Mouse (Mus musculus): ENCODE results near the gene Gbp3.
"Not testable (repeated sequence)": the region's sequence is repeated elsewhere in the genome, so short reads cannot be mapped to it uniquely, and the experiment has no call there.

Gbp3 gene

DNA sequence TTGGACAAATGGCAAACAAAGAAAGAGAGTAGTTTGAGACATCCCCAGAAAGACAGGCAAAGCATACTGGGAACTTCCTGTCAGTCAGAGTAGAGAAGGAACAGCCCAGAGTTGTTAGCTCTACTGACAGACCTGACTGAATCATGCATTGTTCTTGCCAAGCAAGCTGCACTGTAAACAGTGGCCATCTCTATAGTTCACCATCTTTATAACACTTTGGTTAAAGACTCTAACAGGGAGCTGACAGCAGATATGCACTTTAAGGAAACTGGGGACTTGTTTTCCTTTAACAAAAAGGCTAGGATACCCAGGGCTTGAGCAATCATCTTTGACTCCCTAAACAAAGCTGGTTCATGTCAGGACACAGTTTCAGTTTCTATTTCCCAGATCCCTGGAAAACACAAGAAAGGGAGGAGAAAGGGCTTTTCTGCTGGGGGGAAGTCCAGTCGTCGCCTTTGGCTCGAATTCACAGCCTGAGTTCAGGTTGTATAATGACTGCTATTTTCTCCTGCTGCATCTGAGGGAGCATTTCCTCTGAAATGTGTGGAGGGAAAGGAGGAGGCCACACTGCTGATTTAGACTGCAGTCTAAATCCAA lies at the start of gene Gbp3:
Gbp3 (plus strand) TSS at position 395 of the 597 bp plus-strand sequence.
- peak; percentile 45 to 59 for DNase-seq (ENCODE audit: low spot score in 2 of 2)

GRCm38 (mm10) chr3:142528116-142528515 lies 31.7 kb upstream of the Gbp3 start:
- DNase-seq (ENCODE audit: low spot score in 2 of 2): no peak

- no peak for DNase-seq (ENCODE audit: low spot score in 2 of 2)
These were observed 30.2 kb upstream of the Gbp3 start for GRCm38 (mm10) chr3:142529597-142529996.

DNA sequence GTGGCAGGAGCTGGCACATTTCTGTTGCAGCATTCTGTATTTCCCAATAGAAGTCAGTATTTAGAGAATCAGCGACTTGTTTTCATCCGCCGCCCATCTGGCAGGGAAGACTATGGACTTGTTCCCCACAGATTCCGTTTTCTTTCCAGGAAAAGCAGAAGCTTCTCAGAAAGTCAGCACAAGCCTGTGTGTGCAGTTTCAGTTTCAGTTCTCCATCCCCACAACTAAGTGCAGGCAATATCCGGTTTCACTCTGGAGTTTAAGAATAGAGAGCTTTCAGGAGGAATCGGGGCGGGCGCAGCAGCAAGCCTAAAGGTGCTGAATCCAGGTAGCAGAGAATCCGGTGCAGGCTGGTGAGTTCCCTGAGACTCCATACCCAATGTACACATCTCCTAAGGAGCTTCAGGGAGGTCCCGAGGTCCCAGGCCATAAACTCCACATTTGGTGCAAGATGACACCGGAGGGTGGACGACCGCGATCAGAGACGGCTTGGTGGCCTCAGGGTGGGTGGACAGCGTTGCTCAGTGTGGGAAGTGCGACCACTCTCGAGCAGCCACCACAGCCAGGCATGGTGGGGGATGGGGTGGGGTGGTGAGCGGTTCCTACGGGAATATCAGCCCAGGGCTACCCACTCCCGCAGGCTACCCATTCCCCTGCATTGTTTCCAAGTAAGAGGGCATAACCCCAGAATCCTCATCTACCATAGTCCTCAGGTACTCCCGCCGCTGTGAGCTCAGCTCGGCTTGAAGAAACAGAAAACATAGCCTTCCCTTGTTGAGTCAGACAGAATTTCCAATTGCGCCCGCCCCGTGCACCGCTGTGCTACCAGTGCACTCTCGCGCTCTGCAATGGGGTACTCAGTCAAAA lies 29.5 kb upstream of the Gbp3 start, which contains the start of gene Gbp7:
Gbp7 (plus strand) TSS at position 256 of the 867 bp plus-strand sequence.
- peak; percentile 55 to 57 for DNase-seq (ENCODE audit: low spot score in 2 of 2)

GRCm38 (mm10) chr3:142531595-142531994 lies 28.2 kb upstream of the Gbp3 start:
- no peak for DNase-seq (ENCODE audit: low spot score in 2 of 2)

DNA sequence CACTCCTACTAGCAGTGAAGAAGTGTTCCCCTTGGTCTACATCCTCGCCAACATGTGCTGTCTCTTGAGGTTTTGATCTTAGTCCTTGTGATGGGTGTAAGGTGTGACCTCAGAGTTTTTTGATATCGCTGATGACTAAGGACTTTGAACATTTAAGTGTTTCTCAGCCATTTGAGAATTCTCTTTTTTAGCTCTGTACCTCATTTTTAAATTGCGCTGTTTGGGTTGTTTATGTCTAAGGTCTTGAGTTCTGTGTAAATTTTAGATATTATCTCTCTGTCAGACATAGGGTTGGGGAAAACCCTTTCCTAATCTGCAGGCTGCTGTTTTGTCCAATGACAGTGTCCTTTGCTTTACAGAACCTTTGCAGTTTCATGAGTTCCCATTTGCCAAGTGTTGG lies 26.6 kb upstream of the Gbp3 start:
- peak; percentile 16 to 44 for DNase-seq (ENCODE audit: low spot score in 2 of 2)

DNA sequence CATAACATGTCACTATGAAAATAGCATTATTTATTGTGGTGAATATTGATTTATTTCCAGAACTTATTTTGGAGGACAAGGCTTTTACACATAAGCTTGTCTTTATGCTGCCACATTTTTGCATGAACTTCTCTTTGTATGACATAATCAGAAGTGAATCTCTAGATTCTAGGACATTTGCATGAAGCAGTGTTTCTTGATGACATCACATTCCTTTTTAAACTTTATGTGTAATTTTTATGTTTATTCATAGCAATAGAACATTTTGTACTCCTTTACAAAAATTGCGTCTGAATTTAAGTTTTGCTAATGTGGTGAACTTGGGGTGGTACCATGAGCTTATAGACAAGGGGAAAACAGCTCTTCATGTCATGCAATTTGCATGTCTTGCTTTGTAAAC lies 24.2 kb upstream of the Gbp3 start:
- DNase-seq (ENCODE audit: low spot score in 2 of 2): no peak

DNA sequence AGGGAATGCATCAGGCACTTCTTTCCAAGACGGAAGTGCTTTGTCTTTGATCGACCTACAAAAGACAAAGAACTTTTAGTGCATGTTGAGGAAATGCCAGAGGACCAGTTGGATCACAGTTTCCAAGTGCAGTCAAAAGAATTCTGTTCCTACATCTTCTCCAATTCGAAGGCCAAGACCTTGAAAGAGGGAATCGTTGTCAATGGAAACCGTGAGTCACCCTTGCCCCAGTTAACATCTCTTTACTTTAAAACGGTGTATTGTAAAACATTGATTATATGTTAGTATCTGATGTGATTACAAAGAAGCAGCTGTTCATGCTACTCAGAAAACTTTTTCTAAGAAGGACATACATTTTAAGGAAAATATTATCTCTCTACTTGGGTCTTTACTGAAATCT lies 18.4 kb upstream of the Gbp3 start:
- no peak for DNase-seq (ENCODE audit: low spot score in 2 of 2)

DNA sequence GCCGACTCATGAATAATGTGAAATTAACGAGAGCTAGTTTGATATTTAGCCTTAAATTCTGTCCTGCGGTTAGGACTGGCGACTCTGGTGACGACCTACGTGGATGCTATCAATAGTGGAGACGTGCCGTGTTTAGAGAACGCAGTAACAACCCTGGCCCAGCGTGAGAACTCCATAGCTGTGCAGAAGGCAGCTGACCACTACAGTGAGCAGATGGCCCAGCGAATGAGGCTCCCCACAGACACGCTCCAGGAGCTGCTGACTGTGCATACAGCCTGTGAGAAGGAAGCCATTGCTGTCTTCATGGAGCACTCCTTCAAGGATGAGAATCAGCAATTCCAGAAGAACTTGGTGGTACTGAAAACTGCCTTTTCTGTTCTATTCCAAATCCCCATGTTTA lies 17.1 kb upstream of the Gbp3 start:
- not testable (repeated sequence) for DNase-seq (ENCODE audit: low spot score in 2 of 2)

DNA sequence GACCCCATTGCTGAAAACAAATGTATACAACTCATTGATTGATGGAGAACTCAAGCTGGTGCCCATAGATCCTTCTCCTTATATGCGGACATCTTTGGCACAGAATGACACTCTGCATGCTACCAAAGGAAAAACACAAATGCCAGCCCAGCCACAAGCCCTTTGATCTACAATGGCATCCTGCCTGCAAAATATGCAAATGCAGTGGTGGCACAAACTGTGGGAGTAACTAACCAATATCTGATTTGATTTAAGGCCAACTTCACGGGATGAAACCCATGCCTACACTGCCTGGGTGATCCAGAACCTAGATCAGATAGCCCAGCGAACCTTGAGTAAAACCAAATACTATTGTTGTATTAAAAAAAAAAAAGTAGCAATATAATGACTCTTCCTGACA lies 13.1 kb upstream of the Gbp3 start:
- no peak for DNase-seq (ENCODE audit: low spot score in 2 of 2)

- DNase-seq (ENCODE audit: low spot score in 2 of 2): peak; percentile 30 to 60
These were observed 9.7 kb upstream of the Gbp3 start for GRCm38 (mm10) chr3:142550052-142550676.

GRCm38 (mm10) chr3:142554601-142555000 lies 5.2 kb upstream of the Gbp3 start:
- no peak for DNase-seq (ENCODE audit: low spot score in 2 of 2)

DNA sequence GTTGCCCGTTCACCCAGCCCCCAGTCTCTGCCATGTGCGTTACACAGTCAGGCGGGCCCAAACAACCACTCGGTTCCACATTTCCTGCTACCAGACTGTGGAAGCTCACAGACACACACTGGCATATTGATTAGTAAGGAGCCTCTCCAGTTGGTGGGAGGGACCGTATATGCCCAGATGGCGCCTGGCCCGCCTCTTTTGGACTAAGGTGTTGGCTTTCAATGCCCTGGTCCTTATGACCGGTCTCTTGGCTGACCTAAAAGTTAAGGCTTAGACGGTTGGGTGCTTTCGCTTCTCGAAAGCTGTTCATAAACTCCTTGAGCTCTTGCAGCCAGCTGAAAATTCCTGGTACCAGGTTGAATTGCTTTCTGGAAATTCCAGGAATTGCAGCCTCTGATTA lies 4.2 kb upstream of the Gbp3 start:
- no peak for DNase-seq (ENCODE audit: low spot score in 2 of 2)

- DNase-seq (ENCODE audit: low spot score in 2 of 2): peak; percentile 88 to 90
These were observed 596 bp downstream of the Gbp3 start for GRCm38 (mm10) chr3:142560296-142560948.

DNA sequence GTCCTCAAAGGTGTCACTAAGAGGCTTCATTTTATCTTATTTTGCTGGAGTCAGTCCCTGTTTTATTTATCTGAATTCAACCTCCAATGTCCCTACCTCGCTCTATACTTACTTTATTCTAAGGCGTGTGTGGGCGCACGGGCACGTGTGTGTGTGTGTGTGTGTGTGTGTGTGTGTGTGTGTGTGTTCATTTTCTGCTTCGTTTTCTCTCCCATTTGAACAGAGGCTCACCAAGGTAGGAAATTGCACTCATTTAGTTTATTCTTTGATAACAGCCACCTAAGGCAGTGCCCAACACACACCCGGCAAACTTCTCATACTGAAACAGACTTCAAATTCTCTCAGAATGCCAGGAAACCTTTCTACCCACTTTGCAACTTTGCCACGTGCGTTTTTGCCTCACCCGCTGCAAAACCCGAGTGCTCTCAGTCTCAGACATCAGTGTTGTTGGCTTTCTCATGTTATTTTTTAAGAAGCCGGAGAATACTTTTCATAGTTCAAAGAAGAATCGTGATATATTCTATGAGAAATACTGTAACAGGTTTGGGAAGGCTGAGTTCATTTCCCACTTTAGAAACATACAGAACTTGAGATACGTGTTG lies 1.3 kb downstream of the Gbp3 start:
- no peak for DNase-seq (ENCODE audit: low spot score in 2 of 2)

DNA sequence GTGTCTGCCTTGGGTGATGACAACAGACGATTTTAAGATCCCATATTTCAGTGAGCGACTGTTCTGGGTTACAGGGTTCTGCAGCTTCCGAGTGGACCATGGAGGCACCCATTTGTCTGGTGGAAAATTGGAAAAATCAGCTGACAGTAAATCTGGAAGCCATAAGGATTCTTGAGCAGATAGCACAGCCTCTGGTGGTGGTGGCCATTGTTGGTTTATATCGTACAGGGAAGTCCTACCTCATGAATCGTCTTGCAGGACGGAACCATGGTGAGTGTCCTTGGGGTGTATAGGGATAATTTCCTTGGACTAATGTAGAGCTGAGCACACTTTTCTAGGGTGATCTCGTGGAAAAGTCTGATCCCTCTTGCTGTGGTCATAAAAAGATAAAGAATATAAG lies 1.8 kb downstream of the Gbp3 start:
- no peak for DNase-seq (ENCODE audit: low spot score in 2 of 2)

DNA sequence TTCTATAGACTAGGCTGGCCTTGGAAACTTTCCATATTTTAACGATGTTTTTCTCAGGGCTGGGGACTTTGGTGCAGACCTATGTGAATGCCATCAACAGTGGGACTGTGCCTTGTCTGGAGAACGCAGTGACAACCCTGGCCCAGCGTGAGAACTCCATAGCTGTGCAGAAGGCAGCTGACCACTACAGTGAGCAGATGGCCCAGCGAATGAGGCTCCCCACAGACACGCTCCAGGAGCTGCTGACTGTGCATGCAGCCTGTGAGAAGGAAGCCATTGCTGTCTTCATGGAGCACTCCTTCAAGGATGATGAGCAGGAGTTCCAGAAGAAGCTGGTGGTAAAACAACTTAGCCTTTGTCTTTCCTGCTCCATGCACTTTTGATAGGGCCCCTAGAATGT lies 7.7 kb downstream of the Gbp3 start:
- not testable (repeated sequence) for DNase-seq (ENCODE audit: low spot score in 2 of 2)

GRCm38 (mm10) chr3:142570738-142571137 lies 10.9 kb downstream of the Gbp3 start:
- DNase-seq (ENCODE audit: low spot score in 2 of 2): no peak

- no peak for DNase-seq (ENCODE audit: low spot score in 2 of 2)
These were observed 17.3 kb downstream of the Gbp3 start for GRCm38 (mm10) chr3:142577108-142577507.

DNA sequence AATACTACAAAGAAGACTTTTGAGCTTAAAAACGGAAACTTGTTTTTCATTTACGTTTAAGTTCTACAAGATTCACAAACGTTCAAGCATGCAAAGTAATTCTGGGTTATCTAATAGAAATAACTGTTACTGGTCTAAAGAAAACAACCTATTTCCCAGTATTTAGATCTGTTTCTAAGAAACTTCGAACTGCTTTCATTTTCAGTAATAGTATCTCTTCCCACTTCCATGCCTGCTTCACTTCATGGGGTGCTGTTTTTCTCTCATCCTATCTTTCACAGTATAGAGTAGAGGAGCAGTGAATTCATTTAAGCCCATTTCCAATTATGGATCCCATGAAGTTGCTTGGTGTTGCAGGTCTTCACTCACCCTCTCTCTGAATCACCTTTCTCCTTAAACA lies 18.5 kb downstream of the Gbp3 start:
- no peak for DNase-seq (ENCODE audit: low spot score in 2 of 2)

- no peak for DNase-seq (ENCODE audit: low spot score in 2 of 2)
These were observed 23.2 kb downstream of the Gbp3 start for GRCm38 (mm10) chr3:142583067-142583466.

DNA sequence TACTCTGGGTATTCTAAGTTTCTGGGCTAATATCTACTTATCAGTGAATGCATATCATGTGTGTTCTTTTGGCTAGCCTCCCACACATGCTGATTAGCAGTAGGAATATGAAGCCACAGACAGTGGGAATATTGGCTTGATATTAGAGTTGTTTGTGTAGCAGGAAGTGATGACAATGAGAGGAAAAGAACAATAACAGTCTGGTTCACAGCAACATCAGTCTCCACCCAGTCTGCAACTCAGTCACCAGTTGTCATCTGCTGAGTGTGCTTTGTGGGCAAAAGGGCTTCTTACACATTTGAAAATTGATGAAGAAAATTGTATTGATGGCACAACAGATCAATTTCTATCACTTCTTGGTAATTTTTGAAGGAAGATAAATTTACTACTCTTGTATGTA lies 27.6 kb downstream of the Gbp3 start:
- no peak for DNase-seq (ENCODE audit: low spot score in 2 of 2)

Data from natural killer cell, adult 2 months (primary cell).